Mouse (Mus musculus) CD4-positive helper T cell, adult 2 months (primary cell): ENCODE data around the gene Tesc.
A peak's percentile ranks its signal among the peaks of the same experiment; 100 is the strongest.

ENCODE experiments used
- DNase-seq: peaks from one replicate; pipeline ENCODE4 v3.0.0-alpha.2; 2012; ENCODE audit warnings: low read depth, missing footprints, low spot score

The Tesc gene

DNA sequence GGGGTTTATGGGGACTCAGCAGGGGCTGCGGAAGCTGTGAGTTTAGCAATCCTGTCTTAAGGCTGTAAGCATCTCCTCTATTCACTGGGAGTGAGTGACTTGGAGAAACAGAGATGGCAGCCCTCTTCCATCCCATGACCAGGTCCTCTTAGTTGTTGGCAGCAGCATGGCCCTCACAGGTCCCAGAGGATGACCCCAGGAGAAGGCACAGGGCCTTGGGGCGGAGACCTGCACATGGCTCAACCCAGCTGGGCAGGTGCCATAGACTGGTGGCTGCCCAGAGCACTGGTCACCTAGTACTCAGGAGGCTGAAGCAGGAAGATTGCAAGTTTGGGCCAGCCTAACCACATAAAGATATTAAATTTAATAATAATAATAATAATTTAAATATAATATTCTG, 11.9 kb upstream of the Tesc start:
- DNase-seq = no peak

DNA sequence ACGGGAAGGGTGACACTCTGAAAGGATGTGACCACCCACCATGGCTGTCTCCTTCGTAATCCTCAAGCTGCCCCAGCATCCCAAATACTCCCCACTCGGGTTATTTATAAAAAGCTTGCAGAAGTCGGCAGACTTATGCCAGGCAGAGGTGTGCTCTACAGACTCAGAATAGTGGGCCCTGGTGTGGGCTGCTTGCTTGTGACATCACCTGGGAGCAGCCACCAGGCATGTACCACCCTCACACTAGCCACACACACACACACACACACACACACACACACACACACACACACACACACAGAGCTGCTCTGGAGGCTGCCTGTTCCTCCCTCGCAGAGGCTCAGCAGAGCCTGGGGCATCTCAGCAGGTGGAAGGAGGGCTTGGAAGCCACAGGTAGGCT, 10.0 kb upstream of the Tesc start:
- no peak for DNase-seq

DNA sequence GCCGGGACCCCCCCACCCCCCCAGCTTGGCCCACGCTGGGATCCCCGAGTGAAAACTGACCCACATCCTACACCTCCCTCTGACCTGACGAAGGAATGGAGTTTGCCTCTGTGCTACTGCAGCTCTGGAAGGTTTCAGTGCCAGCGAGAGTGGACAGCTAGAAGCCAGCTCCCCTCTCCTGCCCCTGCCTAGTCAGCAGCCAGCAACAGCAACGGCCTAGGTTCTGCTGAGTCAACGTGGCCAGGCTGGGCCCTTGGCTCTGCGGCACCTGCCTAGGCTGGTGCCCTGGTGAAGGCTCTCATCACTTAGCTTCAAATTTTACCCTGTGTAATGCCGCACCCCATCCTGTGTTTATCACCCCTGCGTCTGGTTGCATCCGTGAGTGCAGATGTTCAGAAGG, 7.6 kb upstream of the Tesc start:
- no peak for DNase-seq

DNA sequence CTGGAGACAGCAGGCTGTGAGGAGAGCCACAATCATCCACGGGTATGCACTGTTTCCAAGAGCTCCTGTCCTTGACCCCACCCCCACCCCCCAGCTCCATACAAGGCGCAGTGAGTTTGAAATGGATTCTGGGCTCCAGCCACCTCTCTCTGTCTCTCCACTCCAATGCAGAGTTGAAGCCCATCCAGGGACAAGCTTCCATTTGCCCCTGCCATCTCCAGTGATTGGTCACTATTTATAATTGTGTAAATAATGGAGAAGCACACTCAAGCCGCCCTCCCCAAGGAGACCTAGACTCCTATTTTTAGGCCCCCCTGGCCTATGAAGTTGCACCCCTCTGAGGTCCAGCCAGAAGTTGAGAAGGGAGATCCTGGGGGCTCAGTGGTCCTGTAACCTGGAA, 4.5 kb upstream of the Tesc start:
- DNase-seq = no peak

DNA sequence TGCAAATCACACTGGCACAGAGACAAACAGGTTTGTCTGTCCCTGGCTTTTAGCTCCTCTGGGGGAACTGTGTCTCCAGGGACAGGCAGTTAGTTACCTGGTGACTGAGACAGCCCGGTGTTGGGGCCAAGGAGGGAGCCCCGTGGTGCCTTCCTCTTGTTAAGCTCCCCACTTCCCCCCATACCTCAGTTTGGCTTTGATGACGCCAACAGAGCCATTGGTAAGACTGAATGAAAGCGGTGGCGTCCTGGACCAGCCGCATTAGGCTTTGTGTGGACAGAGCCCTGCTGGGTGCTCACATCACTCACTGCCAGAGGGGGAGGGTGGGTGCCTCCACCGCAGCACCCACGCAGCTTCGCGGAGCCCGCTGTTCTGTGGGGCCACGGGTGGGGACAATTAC, 1.7 kb upstream of the Tesc start:
- DNase-seq = peak; percentile 25

DNA sequence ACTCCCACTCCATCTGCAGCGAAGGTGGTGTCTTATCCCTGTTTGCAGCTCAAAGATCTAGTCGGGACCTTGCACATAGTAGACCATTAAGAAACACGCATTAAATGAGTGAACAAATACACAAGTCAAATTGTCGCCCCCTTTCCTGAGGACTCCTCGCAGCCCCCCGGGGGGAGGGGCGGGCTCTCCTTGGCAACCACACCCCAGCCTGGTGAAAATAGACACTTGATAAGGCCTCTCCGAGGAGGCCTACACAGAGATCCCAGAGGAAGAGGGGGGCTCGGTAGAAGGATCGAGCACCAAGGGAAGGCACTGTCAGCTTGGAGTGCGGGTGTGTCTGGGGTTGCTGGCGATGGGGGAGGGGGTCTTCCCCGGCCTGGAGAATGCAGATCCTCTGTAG, 1.2 kb upstream of the Tesc start:
- DNase-seq = no peak

DNA sequence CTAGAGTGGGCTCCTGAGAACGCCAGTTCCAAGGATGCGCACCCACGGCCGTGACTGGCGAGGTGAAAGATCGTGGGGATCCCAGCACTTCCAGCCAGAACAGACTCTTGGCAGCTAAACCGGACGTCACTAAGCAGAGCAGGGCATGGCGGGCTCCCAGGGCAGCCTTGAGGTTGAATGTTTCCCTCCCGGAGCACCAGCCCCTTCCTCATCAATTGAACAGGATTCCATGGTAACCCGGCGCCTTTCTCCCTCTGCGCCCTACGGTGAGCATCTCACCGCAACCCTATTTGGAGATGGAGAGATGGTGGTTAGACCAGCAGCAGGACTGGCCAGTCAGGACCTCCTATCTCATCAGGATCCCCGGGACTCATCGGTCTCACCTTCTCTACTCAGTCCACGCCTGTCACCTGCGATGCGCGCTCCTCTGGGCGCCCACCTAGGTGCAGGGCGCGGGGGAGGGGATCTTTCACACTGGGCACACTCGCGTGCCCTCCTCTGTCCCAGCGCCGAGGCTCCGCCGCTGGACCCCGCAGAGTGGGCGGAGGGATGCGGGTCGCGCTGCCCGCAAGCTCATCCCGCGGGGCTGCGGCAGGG, 344 bp upstream of the Tesc start:
- no peak for DNase-seq

DNA sequence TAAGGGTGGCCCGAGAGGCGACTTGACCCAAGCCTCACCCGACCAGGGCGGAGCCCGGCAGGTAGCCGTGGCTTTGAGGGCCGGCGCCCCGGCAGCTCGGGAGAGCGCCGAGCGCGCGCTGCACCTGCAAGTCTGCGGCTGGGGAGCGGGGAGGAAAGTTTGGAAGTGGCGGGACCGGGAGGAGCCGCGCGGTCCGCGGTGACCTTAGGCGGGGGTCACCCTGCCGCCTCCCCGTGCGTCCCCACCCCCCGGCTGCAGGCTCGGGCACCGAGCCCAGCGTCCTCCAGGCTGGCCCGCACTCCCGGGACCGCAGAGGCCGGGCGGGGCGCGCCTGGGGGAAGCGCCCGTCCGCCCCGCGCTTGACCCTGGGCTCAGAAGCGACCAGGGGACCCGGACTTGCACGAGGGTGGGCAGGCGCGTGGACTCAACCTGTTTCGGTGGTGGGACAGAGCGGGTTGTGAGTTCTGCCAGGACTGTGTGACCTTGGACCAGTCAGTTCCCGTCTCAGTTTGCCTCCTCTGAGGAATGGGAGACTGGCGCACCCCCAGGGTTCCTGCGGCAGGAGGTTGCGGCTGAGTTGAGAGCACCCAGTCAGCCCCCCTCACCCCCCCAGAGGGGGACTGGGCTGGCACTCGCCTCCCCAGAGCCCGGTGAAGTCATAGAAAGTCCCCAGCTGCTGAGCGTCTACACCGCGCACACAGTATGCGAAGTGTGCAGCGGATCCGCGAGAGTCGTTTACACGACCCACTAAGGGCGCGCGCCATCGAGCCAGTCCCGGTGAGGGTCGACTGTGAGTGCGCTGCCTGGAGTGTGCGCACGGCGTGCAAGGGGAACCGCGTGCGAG, 870 bp downstream of the Tesc start:
- DNase-seq = peak; percentile 67

DNA sequence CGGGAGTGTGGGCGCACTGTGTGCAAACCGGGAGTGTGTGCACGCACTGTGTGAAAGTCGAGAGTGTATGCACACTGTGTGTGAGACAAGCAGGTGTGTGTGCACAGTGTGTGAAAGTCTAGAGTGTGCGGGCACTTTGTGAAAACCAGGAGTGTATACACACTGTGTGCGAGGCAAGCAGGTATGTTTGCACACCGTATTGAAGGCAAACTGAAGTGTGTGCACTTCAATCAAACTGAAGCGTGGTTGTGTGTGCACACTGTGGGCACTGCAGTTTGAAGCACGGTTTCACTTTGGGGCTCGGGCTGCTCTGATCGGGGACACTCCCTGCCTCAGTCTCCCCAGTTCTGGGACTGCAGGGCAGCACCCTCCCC, 1.5 kb downstream of the Tesc start:
- DNase-seq = no peak

DNA sequence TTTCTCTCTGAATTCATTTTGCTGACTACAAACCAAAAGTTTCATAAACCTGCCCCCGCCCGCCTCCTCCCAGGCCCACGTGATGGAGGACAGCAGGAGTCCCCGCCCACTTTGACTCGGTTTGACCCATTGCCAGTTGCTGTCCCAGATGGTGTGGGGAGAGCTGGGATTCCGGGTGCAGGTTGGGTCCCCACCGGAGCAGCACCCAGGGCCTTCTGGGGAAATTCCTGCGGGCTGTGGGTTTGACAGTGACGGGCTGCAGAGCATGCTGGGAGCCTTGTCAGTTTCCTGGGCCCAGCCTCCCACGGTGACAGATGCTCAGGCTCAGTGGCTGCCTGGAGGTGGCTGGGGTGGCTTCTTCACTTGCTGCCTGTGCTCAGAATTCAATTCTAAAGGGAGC, 1.9 kb downstream of the Tesc start:
- peak; percentile 87 for DNase-seq

DNA sequence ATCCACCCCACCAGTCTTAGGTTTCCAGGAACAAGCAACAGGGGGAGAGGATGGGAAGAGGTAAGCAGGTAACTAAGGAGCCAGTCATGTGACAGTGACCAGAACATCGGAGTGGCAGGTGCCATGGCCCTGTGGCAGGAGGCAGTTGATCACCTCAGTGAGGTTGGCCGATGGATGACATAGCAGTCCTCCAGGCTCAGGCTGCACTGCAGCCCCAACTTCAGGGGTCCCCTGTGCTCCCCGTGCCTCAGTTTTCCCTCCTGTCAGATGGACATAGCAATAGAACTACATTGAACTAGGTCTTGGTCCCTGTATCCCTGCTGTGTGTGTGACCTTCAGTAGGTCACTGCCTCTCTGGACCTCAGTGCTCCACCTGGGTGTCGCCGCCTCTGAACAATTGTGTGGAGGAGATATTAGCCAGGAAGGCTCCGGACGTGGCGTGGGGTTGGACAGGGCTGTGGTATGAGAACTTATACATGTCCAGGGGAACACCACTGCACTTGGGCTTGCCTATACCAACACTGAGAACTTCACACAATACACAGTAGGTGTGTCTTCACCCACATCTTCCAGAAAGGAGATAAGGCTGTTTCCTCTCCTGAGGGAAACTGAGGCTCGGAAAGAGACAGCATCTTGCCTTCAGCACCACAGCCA, 2.6 kb downstream of the Tesc start:
- DNase-seq = no peak

DNA sequence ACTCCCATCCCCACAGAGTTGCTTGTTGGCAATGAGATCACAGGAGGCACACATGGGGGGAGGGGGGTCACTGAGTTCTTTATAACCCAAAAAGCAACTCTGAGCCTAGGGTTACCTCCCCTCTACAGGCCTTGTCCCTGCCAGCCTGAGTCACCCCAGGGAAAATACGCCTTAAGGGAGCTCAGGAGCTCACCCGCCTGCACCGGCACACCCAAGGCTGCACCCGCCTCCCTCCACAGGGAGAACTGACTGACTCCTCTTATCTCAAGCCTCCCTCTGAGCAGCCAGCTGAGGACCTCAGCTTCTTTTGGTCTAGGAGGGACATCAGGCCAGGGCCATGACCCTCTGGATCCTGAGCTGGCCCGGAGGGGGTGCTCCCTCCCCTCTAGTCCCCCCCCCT, 3.5 kb downstream of the Tesc start:
- DNase-seq = no peak

DNA sequence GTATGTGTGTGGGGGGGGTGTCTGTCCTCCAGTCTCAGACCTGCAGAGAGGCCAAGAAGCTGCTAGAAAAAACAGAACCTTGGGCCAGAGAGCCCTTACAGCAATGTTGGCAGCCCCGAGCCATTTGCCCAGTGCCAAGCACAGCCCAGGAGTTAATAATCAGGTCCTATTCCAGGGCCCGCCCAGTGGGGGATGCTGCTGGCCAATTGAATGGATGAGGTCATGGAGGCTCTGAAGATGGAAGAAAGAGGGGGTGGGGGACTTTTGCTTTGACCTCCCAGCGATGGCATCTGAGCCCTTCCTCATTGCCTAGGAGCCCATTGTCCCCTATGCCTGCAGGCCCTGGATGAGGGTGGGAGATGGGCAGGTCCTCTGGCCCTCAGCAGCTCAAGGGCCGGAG, 4.0 kb downstream of the Tesc start:
- DNase-seq = no peak

DNA sequence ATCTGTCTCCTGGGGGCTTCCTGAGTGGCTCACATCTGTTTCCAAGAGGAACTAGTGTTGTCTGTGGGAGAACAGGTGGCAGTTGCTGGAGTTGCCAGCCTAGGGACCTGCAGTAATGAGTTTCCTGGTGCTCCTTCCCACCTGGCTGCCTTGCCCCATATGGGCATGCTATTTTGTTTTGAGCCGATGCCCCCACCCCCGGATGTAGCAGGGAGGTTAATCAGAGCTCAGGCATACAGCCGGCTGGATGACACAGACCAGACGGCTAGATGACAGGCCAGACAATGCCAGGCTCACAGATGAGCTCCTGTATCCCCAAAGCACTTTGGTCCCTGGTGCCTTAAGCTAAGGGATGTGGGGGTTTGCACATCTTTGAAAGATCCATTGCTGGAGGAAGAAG, 5.8 kb downstream of the Tesc start:
- DNase-seq = no peak

DNA sequence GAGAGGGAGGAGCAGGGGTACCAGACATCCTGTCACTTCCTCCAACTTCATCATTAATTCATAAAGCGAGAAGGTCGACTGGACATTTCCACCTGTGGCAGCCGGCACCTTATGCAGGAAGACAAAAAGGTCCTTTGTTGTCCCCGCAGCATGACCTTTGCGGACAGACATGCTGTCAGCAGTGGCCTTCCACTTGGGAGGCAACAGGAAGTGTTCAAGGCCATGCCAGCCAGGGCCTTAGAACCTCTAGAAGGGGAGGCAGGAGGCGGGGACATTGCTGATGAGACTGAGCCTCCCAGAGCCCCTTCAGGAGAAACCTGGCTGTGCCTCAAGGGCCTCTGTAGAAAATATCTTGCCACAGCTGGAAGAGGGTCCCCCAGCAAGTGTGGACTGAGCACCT, 6.2 kb downstream of the Tesc start:
- DNase-seq = no peak

DNA sequence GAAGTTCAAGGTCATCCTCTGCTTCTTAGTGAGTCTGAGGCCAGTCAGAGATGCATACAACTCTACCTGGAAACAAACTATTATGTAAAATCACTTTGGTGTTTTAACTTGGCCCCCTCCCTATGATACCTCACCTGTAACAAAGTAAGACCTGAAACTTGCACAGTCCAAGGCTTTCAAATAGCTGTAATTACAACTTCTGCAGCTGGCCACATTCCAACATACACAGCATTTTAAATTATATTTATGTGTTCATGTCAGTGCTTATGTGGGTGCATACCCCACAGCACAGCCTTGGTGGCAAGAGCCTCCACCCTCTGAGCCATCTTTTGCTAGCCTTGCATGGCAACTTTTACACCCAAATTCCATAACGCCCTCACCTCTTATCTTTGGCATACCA, 7.1 kb downstream of the Tesc start:
- DNase-seq = no peak

DNA sequence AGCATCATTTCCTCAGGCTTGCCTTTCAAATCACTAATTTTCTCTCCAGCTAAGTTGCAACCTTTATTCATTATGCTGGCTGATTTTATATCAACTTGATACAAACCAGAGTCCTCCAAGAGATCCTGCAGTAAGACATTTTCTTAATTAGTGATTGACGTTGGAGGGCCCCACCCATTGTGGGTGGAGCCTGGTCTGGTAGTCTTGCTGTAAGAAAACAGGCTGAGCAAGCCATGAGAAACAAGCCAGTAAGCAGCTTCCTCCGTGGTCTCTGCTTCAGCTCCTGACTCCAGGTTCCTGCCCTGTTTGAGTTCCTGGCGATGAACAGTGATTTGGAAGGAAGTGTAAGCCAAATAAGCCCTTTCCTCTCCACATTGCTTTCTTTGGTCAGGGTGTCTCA, 8.2 kb downstream of the Tesc start:
- DNase-seq = peak; percentile 59

DNA sequence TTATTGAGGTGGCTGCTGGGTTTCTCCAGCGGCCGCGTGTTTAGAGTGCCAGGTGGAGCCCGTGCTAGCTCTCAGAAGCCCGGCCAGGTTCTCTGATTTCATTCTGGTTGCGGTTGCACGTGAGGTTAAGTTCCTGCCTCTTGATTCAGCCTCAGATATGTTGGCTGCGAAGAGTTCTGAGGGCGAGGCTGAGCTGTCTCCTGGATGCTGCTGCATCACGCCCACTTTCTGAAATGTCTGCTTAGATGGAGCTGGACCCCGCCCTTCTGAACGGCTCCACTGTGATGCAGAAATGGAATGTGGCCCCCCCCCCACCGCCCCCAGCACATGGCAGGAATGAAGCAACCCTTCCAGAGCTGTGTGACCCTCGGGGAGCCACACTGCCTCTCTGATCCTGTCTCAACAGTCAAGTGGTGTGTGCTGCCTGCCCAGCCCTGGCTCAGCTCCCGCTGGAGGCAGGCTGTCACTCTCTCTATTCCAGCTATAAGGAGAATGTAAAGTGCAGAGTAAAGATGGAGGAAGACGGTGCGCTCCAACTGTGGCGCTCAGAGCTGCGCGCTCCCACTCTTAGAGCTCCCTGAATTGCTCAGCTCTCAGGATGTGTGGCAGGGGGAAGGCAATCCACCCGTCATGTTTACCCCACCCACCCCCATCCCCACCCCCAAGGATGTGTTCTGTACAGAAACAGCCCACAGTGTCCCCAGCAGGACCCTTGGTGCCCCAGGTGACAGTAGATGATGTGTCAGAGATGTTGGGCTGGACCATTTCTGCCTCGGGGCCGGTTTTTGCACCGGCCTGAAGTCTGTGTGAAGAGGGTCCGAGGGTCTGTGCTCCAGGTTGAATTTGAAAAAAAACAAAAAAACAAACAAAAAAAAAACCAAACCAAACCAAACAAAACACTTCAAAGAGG, 9.6 kb downstream of the Tesc start:
- DNase-seq = peak; percentile 86

DNA sequence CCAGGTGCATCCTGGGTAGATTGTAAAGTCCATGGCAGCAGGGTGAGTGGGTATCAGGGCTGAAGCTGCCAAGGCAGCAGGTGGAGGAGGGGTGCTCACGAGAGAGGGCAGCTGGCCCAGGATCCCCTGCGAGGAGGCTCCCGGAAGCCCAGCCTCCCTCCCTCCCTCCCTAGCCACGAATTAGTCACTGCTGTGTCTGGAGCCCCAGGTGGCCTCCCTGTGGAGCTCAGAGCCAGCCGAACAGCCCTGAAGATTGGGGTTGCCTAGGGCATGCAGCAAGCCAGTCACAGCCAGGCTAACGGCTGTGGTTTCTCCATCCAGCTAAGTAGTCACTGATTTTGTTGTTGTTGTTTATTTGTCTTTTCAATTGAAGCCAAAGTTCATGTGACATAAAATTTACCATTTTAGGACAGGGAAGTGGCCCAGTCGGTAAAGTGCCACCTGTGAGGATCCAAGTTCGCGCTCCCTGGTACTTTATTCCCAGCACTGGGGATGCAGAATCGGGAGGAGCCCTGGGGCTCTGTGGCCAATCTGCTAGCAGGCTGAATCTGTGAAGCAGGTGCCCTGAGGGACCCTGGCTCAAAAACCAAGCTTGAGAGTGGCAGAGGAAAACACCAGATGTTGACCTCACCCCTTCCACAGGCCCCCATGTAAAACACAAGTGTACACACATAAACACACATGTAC, 10.4 kb downstream of the Tesc start:
- peak; percentile 82 for DNase-seq

DNA sequence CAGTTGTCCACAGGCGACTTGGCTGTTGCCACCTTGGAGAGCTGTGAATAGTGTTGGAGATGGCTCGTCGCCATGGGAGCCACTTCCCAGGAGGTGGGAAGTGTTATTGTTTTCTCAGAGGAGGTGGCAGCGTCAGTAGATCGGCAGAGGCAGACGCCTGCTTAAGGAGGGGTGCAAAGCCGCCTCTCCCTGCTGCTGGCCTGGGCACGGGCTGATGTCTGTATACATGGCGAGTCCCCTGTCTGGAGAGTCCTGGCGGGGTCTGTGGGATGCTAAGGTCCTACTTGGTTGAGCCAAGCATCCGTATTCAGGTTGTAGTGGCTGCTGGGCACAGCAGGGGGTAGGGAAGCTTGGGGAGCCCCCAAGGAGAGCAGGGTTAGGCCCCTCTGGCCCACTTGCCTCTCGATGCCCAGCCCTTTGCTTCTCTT, 11.7 kb downstream of the Tesc start:
- no peak for DNase-seq

DNA sequence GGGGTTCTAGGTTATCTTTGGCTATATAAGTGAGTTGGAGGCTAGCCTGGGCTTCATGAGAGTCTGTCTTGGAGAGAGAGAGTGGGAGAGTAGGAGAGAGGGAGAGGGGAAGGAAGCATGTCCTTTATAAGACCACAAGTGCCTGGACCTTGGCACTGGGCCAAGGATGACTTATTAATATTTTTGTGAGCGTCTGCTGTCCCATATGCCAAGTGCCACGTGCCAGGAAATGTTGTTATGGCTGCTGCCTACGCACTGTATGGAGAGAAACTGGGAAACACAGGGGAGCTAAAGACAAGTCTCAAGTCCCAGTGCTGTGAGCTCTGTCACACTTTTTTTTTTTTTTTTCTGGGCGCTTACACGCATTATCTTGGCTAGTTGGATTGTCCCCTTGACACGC, 15.1 kb downstream of the Tesc start:
- no peak for DNase-seq
